8 mouse cellular contexts compared by ENCODE assay signal in genomic region chr5:135994335-135994724, GRCm38 (mm10). TPM values are rescaled to one million over a fixed set of nuclear protein-coding genes. Genes with fewer than 3 reads are reported as not detected.
DNase-seq lines count a peak whose midpoint lies in the region; ATAC-seq lines count a peak whose summit lies in the region.

No protein-coding gene starts in this region.

- H3K9me3 ChIP-seq in kidney, embryonic 15.5 days (replicated peaks), result no peaks in the 10 kb centered on the region
- no peaks in the 10 kb centered on the region for H3K9me3 ChIP-seq in embryonic facial prominence, embryonic 13.5 days
- no peaks in the 10 kb centered on the region for H3K9me3 ChIP-seq in hindbrain, embryonic 14.5 days (ENCODE audit: control insufficient read depth, low read length)
- no peaks in the 10 kb centered on the region for H3K9me3 ChIP-seq in midbrain, embryonic 14.5 days (ENCODE audit: control insufficient read depth, low read length)

- peaks cover 29% of the 10 kb centered on the region for H3K36me3 ChIP-seq in kidney, embryonic 15.5 days
- H3K36me3 ChIP-seq in embryonic facial prominence, embryonic 13.5 days, result peaks cover 30% of the 10 kb centered on the region
- peaks cover 28% of the 10 kb centered on the region for H3K36me3 ChIP-seq in hindbrain, embryonic 14.5 days (replicated peaks; ENCODE audit: control insufficient read depth, insufficient read depth)
- H3K36me3 ChIP-seq in midbrain, embryonic 14.5 days (ENCODE audit: control insufficient read depth, insufficient read depth, low read length), result peaks cover 27% of the 10 kb centered on the region

- WGBS in kidney, embryonic 15.5 days, result 66% methylated on average over 8 of the region's 8 CpGs
- WGBS in embryonic facial prominence, embryonic 13.5 days, result 64% methylated on average over 8 of the region's 8 CpGs
- WGBS in hindbrain, embryonic 14.5 days, result 61% methylated on average over 8 of the region's 8 CpGs
- WGBS in midbrain, embryonic 14.5 days, result 64% methylated on average over 8 of the region's 8 CpGs

- ATAC-seq in kidney, embryonic 15.5 days (replicated peaks; ENCODE audit: low FRiP score), result peak; percentile 23; the same call in 1 of the 2 replicates
- ATAC-seq in embryonic facial prominence, embryonic 13.5 days (ENCODE audit: insufficient number of reproducible peaks, insufficient read depth, low FRiP score, low TSS enrichment, low read depth), result no peak
- ATAC-seq in hindbrain, embryonic 14.5 days (ENCODE audit: low FRiP score), result peak; percentile 3; the same call in 1 of the 2 replicates
- ATAC-seq in midbrain, embryonic 14.5 days (ENCODE audit: low FRiP score, low TSS enrichment), result 0 out of 2 replicates have a peak, but pooled peaks have one; percentile 9

- H3K27me3 ChIP-seq in kidney, embryonic 15.5 days, result no peaks in the 10 kb centered on the region
- no peaks in the 10 kb centered on the region for H3K27me3 ChIP-seq in embryonic facial prominence, embryonic 13.5 days
- no peaks in the 10 kb centered on the region for H3K27me3 ChIP-seq in hindbrain, embryonic 14.5 days (ENCODE audit: control insufficient read depth, insufficient read depth, low read length)
- H3K27me3 ChIP-seq in midbrain, embryonic 14.5 days (ENCODE audit: control insufficient read depth, insufficient read depth, low read length), result no peaks in the 10 kb centered on the region

- H3K4me3 ChIP-seq in kidney, embryonic 15.5 days (replicated peaks), result peak overlapping the region; percentile 80
- peak overlapping the region; percentile 78 for H3K4me3 ChIP-seq in embryonic facial prominence, embryonic 13.5 days
- H3K4me3 ChIP-seq in hindbrain, embryonic 14.5 days (replicated peaks; ENCODE audit: low read length), result peak overlapping the region; percentile 83
- H3K4me3 ChIP-seq in midbrain, embryonic 14.5 days (replicated peaks; ENCODE audit: low read depth, low read length), result peak overlapping the region; percentile 77; the same call in 1 of the 2 replicates

- DNase-seq in kidney, adult 11 months, result no peak
- no peak for DNase-seq in hindbrain, embryonic 14.5 days (ENCODE audit: low spot score)
- no peak for DNase-seq in midbrain, embryonic 14.5 days
- DNase-seq in Muller cell, postnatal 12 days (ENCODE audit: inconsistent ontology term), result no peak
- DNase-seq in left cerebral cortex, postnatal 25 days (ENCODE audit: low spot score in 2 of 2), result no peak
- no peak for DNase-seq in spleen, postnatal 10 days (ENCODE audit: low spot score in 2 of 2)

- no peak overlapping the region for H3K9ac ChIP-seq in kidney, embryonic 15.5 days
- no peak overlapping the region for H3K9ac ChIP-seq in embryonic facial prominence, embryonic 13.5 days
- no peak overlapping the region for H3K9ac ChIP-seq in hindbrain, embryonic 14.5 days
- no peak overlapping the region for H3K9ac ChIP-seq in midbrain, embryonic 14.5 days (replicated peaks; ENCODE audit: low read length)

- peaks cover 21% of the 10 kb centered on the region for H3K4me1 ChIP-seq in kidney, embryonic 15.5 days
- H3K4me1 ChIP-seq in embryonic facial prominence, embryonic 13.5 days, result peaks cover 9% of the 10 kb centered on the region
- H3K4me1 ChIP-seq in hindbrain, embryonic 14.5 days (replicated peaks; ENCODE audit: control insufficient read depth, insufficient read depth, low read length), result peaks cover 6% of the 10 kb centered on the region
- H3K4me1 ChIP-seq in midbrain, embryonic 14.5 days (ENCODE audit: control insufficient read depth, insufficient read depth, low read length), result peaks cover 6% of the 10 kb centered on the region; the same call in 1 of the 2 replicates

- intact Hi-C loops in left cerebral cortex, postnatal 25 days (cut with DNase I), result no loop called here

- no peak overlapping the region for H3K4me2 ChIP-seq in kidney, embryonic 15.5 days
- H3K4me2 ChIP-seq in embryonic facial prominence, embryonic 13.5 days, result no peak overlapping the region
- H3K4me2 ChIP-seq in hindbrain, embryonic 14.5 days (replicated peaks), result peak overlapping the region; percentile 85; the same call in 1 of the 2 replicates
- no peak overlapping the region; the same call in 1 of the 2 replicates for H3K4me2 ChIP-seq in midbrain, embryonic 14.5 days (ENCODE audit: low read length)

- 0 out of 2 replicates have a peak overlapping the region, but pooled peaks have one; percentile 93 for H3K27ac ChIP-seq in kidney, embryonic 15.5 days
- H3K27ac ChIP-seq in embryonic facial prominence, embryonic 13.5 days, result no peak overlapping the region
- no peak overlapping the region for H3K27ac ChIP-seq in hindbrain, embryonic 14.5 days
- H3K27ac ChIP-seq in midbrain, embryonic 14.5 days (replicated peaks; ENCODE audit: low read depth, low read length), result no peak overlapping the region

RNA-seq across cellular contexts. Expression of gene Dtx2, which starts 0.3 kb away (rescaled TPM):
- 29.4 and 29.9 TPM in 2 replicates for polyA plus RNA-seq in kidney, embryonic 15.5 days (2015; fragmentation: Nextera tagmentation; extraction: Ambion mirVana)
- 31.0 and 34.8 TPM in 2 replicates for polyA plus RNA-seq in embryonic facial prominence, embryonic 13.5 days (2015; fragmentation: Nextera tagmentation; extraction: Ambion mirVana)
- 23.1 and 24.2 TPM in 2 replicates for polyA plus RNA-seq in hindbrain, embryonic 14.5 days (2014; fragmentation: Nextera tagmentation; extraction: Ambion mirVana)
- 23.0 and 24.0 TPM in 2 replicates for polyA plus RNA-seq in midbrain, embryonic 14.5 days (2014; fragmentation: Nextera tagmentation; extraction: Ambion mirVana)
- total RNA-seq in left cerebral cortex, postnatal 25 days (2021), result 1 to 10 TPM; 8.5 to 8.7 TPM

RNA-seq across cellular contexts. Expression of gene Zp3, which starts 14.4 kb away (rescaled TPM):
- polyA plus RNA-seq in kidney, embryonic 15.5 days (2015; fragmentation: Nextera tagmentation; extraction: Ambion mirVana), result 0.30 TPM in 1 of 2 replicates, not detected in the other
- not detected in 2 replicates for polyA plus RNA-seq in embryonic facial prominence, embryonic 13.5 days (2015; fragmentation: Nextera tagmentation; extraction: Ambion mirVana)
- polyA plus RNA-seq in hindbrain, embryonic 14.5 days (2014; fragmentation: Nextera tagmentation; extraction: Ambion mirVana), result not detected in 2 replicates
- 0.16 TPM in 1 of 2 replicates, not detected in the other for polyA plus RNA-seq in midbrain, embryonic 14.5 days (2014; fragmentation: Nextera tagmentation; extraction: Ambion mirVana)
- not detected for total RNA-seq in left cerebral cortex, postnatal 25 days (2021)

RNA-seq across cellular contexts. Expression of gene Ssc4d, which starts 20.0 kb away (rescaled TPM):
- 9.6 and 10.1 TPM in 2 replicates for polyA plus RNA-seq in kidney, embryonic 15.5 days (2015; fragmentation: Nextera tagmentation; extraction: Ambion mirVana)
- polyA plus RNA-seq in embryonic facial prominence, embryonic 13.5 days (2015; fragmentation: Nextera tagmentation; extraction: Ambion mirVana), result 3.9 TPM in 2 replicates
- polyA plus RNA-seq in hindbrain, embryonic 14.5 days (2014; fragmentation: Nextera tagmentation; extraction: Ambion mirVana), result 1.5 TPM in 2 replicates
- polyA plus RNA-seq in midbrain, embryonic 14.5 days (2014; fragmentation: Nextera tagmentation; extraction: Ambion mirVana), result 1.4 and 1.9 TPM in 2 replicates
- 1 to 10 TPM; 2.0 to 2.3 TPM for total RNA-seq in left cerebral cortex, postnatal 25 days (2021)

RNA-seq across cellular contexts. Expression of gene Upk3b, which starts 44.0 kb away (rescaled TPM):
- 2.6 and 5.9 TPM in 2 replicates for polyA plus RNA-seq in kidney, embryonic 15.5 days (2015; fragmentation: Nextera tagmentation; extraction: Ambion mirVana)
- polyA plus RNA-seq in embryonic facial prominence, embryonic 13.5 days (2015; fragmentation: Nextera tagmentation; extraction: Ambion mirVana), result 0.06 and 0.29 TPM in 2 replicates
- not detected in 2 replicates for polyA plus RNA-seq in hindbrain, embryonic 14.5 days (2014; fragmentation: Nextera tagmentation; extraction: Ambion mirVana)
- polyA plus RNA-seq in midbrain, embryonic 14.5 days (2014; fragmentation: Nextera tagmentation; extraction: Ambion mirVana), result not detected in 2 replicates
- not detected for total RNA-seq in left cerebral cortex, postnatal 25 days (2021)

RNA-seq across cellular contexts. Expression of gene Ywhag, which starts 59.9 kb away (rescaled TPM):
- 179 and 189 TPM in 2 replicates for polyA plus RNA-seq in kidney, embryonic 15.5 days (2015; fragmentation: Nextera tagmentation; extraction: Ambion mirVana)
- 164 and 178 TPM in 2 replicates for polyA plus RNA-seq in embryonic facial prominence, embryonic 13.5 days (2015; fragmentation: Nextera tagmentation; extraction: Ambion mirVana)
- polyA plus RNA-seq in hindbrain, embryonic 14.5 days (2014; fragmentation: Nextera tagmentation; extraction: Ambion mirVana), result 429 and 481 TPM in 2 replicates
- 420 and 582 TPM in 2 replicates for polyA plus RNA-seq in midbrain, embryonic 14.5 days (2014; fragmentation: Nextera tagmentation; extraction: Ambion mirVana)
- total RNA-seq in left cerebral cortex, postnatal 25 days (2021), result 1,000 to 10,000 TPM; 1,217 to 1,308 TPM
